Mouse (Mus musculus): ENCODE data around the gene Lrba.

Lrba gene

DNA sequence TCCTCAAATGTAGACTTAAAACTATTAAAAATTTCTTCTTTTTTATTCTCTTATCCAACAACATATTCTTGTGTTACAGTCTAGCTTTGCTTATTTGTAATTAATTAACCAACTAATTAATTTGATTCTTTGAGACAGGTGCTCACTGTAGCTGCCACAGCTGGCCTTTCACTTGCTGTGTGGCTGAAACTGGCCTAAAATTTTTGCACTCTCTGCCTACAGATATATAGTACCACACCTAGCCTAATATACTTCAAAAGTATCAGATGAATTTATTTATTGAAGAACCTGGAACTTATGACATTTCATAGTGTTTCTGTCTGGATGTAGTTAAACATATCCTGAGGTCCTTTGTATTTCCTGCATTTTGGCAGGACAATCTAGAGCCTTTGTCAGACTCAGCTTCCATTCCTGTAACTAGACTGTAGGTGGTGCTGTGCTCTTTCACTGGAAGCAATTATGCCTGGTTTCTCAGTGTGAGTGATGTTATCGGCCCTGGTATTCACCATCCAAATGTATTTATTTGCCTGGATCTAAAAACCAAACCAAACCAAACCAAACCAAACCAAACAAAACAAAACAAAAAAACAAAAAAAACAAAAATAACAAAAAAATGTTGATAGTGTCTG lies 43.7 kb downstream of the Lrba start:
- DNase-seq: peak; percentile 23 to 29

GRCm38 (mm10) chr3:86275651-86276050 lies 51.2 kb downstream of the Lrba start:
- no peak for DNase-seq

DNA sequence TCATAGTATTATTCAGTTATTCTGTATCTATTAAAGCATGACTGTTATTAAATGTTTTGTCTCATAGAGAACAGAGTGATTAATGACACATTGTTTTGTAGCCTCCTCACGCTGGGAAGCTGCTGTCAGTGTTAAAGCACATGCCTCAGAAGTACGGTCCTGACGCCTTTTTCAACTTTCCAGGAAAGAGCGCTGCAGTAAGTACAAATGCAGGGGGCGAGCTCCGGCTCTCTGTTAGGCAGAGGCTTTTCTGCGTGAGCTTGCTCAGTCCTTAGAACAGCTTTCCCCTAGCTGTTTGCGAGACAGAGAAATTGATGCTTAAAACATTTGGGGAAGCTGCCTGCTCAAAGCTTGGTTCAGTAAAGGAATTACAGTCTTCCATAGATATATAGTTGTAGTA lies 66.8 kb downstream of the Lrba start:
- DNase-seq: no peak

DNA sequence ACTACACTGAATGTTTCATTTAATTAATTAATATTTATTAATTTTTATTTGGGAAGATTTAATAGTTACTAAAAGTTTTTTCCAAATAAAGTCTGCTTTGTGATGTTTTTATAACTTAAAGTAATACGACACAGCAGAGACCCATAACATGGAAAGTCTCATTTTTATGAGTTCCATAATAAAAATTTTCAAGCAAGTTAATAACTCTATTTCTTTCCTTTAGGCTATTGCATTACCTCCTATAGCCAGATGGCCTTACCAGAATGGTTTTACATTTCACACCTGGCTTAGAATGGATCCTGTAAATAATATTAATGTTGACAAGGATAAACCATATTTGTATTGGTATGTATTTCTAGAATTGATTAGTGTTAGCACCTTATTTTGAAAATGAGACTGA lies 70.4 kb downstream of the Lrba start:
- no peak for DNase-seq

DNA sequence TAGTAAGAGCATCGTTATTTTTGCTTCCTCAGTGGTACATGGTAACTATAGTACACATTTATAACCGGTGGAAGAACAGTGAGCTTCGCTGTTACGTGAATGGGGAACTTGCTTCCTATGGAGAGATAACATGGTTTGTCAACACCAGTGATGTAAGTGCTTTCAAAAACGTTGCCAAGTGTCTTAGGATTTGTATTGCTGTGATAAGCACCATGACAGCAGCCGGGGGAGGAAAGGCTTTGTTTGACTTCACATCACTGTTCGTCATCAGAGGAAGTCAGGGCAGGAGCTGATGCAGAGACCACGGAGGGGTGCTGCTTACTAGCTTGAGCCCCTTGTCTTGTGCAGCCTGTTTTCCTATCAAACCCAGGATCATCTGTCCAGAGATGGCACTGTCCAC lies 71.7 kb downstream of the Lrba start:
- DNase-seq: no peak

GRCm38 (mm10) chr3:86308833-86309232 lies 84.4 kb downstream of the Lrba start:
- no peak for DNase-seq

- DNase-seq: peak; percentile 42 to 45
These were observed 85.7 kb downstream of the Lrba start for GRCm38 (mm10) chr3:86310216-86310615.

- no peak for DNase-seq
These were observed 86.9 kb downstream of the Lrba start for GRCm38 (mm10) chr3:86311406-86311805.

GRCm38 (mm10) chr3:86317636-86318035 lies 93.2 kb downstream of the Lrba start:
- no peak for DNase-seq

DNA sequence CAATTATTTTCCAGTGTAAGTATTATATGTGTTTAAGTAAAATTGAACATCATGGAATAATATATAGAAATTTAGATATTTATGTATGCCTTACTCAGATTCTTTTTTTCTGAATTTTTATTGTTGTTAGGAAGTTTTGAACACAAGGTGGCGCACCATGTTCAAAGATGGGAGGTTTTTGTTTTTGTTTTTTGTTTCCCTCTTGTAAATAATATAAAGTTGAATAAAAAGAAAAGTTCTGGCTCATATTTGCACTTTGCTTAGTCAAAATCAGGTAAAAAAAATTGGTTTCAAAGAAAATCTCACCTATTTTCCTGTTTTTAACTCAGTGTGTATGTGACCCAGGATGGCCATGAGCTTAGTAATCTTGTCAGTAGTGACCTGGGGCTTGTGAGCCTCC lies 104.1 kb downstream of the Lrba start:
- DNase-seq: peak in 1 of 2 experiments; percentile 49

GRCm38 (mm10) chr3:86343261-86343660 lies 118.8 kb downstream of the Lrba start:
- DNase-seq: no peak

DNA sequence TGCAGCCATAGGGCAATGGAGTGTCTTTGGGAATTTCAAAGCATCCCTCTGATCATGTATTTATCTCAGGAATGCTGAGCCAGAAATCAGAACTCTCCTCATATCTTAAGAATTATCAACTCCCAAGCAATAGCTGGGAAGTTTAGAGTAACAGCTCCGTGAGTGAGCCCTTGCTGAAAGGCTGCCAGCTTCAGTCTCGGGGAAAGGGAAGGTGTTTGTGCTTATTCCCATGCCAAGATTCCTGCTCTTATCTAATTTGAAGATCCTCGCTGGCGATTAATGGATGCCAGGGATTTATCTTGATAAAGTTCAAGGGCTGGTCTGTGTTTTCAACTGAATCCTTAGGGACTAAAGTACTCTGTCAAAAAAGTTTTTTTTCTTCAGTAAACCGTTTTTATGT lies 138.0 kb downstream of the Lrba start:
- DNase-seq: peak in 1 of 2 experiments; percentile 19

GRCm38 (mm10) chr3:86371466-86371865 lies 147.0 kb downstream of the Lrba start:
- DNase-seq: no peak

DNA sequence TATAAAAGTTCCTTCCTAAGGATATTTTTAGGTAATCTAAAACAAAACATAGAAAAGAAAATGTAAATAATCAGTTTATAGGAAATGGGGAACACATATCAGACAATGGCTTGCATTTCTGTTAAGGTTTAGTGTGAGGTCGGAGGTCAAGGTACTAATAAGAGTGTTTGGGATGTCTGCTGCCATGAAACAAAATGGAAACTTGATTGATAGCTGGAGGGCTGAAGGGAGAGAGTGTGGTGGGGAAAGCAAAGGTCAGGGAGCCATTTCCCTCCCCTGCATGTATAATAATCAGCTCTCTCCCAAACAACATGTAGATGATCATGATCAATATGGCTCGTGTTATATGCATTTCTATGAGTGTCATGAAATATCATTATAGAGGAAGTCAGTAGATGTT lies 150.8 kb downstream of the Lrba start:
- no peak for DNase-seq

DNA sequence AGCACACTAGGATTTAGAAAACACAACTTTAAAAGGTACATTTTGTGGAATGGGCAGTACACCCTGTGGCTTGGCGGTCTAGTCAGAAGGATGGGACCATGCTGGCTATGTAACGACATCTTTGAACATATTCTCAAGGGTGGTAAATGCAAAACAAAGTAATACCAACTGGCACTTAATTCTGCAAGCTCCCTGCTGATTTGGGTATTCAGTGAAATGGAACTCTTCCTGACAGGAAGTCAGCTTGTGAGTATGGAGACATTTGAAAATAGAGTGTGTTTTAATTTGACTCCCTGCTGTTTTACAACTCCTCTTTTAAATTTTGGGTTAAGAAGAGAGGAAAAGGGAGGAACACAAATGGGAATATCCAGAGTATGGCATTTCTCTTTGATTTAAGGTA lies 158.1 kb downstream of the Lrba start:
- DNase-seq: no peak

GRCm38 (mm10) chr3:86385047-86385446 lies 160.6 kb downstream of the Lrba start:
- DNase-seq: no peak

- DNase-seq: no peak
These were observed 161.8 kb downstream of the Lrba start for GRCm38 (mm10) chr3:86386246-86386645.

- DNase-seq: no peak
These were observed 199.3 kb downstream of the Lrba start for GRCm38 (mm10) chr3:86423828-86424227.

DNA sequence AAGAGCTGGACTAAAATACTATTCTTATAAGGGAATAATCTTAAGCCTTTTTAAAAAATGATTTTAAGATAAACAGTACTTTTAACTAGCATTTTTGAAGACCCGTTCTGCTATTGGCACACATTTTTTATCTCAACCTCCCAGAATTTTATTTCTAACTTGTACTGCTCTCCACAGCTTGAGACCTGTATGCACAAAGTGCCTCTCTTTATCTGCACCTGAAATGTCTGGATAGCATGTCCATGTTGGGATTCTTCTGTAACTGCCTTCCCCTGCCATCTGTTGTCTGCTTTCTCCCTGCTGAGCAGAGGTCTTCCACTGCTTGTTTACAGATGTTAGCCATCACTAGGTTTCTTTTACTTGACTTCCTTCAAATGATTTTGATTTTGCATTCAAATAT lies 202.3 kb downstream of the Lrba start:
- DNase-seq: no peak

- DNase-seq: no peak
These were observed 219.0 kb downstream of the Lrba start for GRCm38 (mm10) chr3:86443497-86443896.

DNA sequence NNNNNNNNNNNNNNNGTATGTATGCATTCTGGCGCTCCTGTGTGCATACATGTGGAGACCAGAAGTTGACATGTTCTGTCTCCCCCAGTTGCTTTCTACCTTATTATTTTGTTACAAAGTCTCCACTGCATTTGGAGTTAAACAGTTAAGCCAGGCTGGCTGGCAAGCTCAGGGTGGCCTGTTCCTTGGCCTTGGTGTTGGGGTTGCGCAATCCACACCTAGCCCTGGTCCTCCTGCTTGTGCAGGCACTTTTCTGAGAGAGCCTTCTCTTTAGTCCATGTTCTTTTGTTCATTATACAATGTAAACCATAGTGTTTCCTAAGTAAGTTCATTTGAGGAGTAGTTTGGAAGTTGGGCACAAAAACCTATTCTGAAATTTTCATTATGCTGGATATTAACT lies 226.7 kb downstream of the Lrba start:
- DNase-seq: peak; percentile 23 to 50

GRCm38 (mm10) chr3:86461582-86461981 lies 237.1 kb downstream of the Lrba start:
- no peak for DNase-seq

DNA sequence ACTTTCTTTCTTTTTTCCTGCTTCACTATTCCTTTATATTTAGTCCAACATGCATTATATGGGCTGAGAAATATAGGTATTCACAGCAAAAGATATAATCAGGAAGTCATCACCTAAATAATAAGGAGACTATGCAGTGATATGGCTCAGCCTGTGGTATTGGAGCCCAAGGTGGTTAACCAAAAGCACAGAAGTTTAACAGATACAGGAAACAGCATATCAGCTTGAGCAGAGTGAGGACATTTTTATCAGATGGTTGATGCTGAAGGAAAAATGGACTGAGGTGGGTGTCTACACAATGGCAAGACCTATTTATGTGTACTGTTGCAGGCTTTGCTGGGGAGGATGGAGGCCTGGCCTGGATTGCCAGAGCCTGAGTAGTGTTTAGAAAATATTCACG lies 265.5 kb downstream of the Lrba start:
- DNase-seq: no peak

GRCm38 (mm10) chr3:86500586-86500985 lies 276.1 kb downstream of the Lrba start:
- peak; percentile 19 to 38 for DNase-seq

- no peak for DNase-seq
These were observed 294.1 kb downstream of the Lrba start for GRCm38 (mm10) chr3:86518506-86519109.
